Mouse (Mus musculus) large intestine, adult 2 months (tissue): ENCODE results near the gene Dand5. TPM values are rescaled to one million over a fixed set of nuclear protein-coding genes. Genes with fewer than 3 reads are reported as not detected.
"Not testable (repeated sequence)": the region's sequence is repeated elsewhere in the genome, so short reads cannot be mapped to it uniquely, and the experiment has no call there.

ENCODE experiments used
- DNase-seq: peaks from one replicate; pipeline ENCODE4 v3.0.0-alpha.2; 2012; ENCODE audit warnings: low read depth, low spot score
- WGBS: fragments of 180-500 bp; shearing (Covaris S2); methylation state at CpG from one replicate; pipeline ENCODE4 v1.1.7; 2018; 5-methylcytosine and 5-hydroxymethylcytosine counted together
- polyA plus RNA-seq: library from polyadenylated mRNA; depleted of rRNA; stranded (reverse); fragments of >200 nt; gene quantifications from 2 replicates; pipeline ENCODE4 v1.2.3, GENCODE M21; 2012

Gene Dand5
- polyA plus RNA-seq, 1 experiment, result 3.0 TPM

- 58% methylated on average over 10 of the region's 10 CpGs for WGBS
- DNase-seq, result no peak
These were observed 12.5 kb upstream of the Dand5 start for GRCm38 (mm10) chr8:84834866-84835855.

- 80% methylated on average over 19 of the region's 19 CpGs for WGBS
- no peak for DNase-seq
These were observed 11.6 kb upstream of the Dand5 start for GRCm38 (mm10) chr8:84834002-84834865.

DNA sequence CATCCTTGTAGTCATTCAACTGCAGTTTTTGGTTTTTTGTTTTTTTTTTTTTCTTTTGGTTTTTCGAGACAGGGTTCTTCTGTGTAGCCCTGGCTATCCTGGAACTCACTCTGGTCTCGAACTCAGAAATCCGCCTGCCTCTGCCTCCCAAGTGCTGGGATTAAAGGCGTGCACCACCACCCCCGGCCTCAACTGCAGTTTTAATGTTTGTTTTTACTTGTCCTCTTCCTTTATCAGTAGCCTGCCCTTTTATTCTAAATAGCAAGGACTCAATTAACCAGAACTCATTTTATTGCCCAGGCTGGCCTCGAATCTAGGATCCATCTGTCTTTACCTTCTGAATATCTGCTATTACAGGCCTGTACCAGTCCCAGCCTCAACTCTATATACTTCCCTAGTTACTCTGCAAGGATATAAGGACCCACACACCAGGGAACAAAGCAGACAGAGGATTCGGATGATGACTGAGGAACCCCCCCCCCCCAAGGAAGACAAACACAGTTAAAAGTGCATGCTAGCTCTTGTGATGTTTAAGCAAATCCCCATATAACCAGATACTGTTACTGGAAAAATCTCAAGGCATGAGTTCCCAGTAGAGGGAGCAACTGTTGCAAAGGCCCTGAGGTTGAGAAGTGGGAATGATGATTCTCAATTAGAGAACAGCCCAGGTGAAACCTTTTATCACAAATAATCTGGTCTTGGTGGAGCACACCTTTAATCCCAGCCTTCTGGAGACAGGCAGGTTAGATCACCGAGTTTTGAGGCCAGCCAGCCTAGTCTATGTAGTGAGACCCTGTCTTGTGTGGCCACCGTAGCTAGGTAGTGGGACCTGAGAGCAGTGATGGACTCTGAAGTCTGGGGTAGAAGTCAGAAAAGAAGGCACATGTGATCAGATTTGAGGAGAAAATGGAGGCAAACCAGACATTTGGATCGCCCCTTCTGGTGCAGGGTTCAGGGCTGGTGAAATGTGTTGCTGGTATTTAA, 10.4 kb upstream of the Dand5 start:
- WGBS, result 32% methylated on average over 10 of the region's 10 CpGs
- no peak for DNase-seq

- WGBS, result under 1% methylated on average over 59 of the region's 59 CpGs
These were observed 9.6 kb upstream of the Dand5 start for GRCm38 (mm10) chr8:84832034-84832717.

DNA sequence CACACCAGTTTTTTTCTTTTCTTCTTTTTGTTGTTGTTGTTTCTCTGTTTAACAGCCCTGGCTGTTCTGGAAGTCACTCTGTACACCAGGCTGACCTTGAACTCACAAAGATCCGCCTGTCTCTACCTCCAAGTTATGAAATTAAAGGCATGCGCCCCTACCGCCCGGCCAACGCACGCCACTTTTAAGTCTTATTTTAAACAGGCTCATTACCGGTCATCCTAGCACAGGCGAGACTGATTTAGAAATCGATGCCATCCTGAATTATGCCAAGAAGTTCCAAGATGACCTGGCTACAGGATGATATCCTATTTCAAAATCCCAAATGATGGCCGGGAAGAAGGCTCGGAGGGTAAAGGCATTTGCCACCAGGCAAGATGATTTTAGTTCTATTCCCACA, 8.9 kb upstream of the Dand5 start, which contains the start of gene Gadd45gip1:
TSS of gene Gadd45gip1 (plus strand) at position 33 of the 400 bp plus-strand sequence.
- 45% methylated on average over 11 of the region's 11 CpGs for WGBS
- DNase-seq, result no peak

More at GRCm38 (mm10) chr8:84832034-84832717, 9.6 kb upstream of the Dand5 start:
- DNase-seq, result no peak

GRCm38 (mm10) chr8:84826518-84826917, 3.9 kb upstream of the Dand5 start:
- 74% methylated on average over 2 of the region's 2 CpGs for WGBS
- DNase-seq, result not testable (repeated sequence)

GRCm38 (mm10) chr8:84825636-84826035, 3.0 kb upstream of the Dand5 start:
- DNase-seq, result no peak
- 57% methylated on average over 4 of the region's 4 CpGs for WGBS

DNA sequence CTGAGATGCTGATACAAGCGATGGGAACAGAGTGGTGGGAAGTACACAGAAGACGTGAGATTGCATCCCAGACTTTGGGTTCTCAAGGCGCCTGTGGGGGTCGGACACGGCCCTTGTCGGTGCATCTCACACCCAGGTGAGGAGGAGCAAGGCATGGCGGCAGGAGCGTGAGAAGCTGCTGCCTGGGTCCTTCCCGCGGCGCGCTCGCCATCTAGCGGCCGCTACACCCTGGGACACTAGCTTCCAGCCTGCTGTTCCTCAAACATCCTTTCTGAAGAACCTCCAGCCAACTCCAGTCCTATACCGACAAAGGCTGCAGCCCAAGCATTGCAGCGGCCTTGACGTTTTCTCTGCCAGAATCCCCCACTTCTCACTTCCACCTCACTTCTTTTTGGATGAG, 1.0 kb upstream of the Dand5 start:
- DNase-seq, result no peak
- WGBS, result 2% methylated on average over 18 of the region's 18 CpGs

DNA sequence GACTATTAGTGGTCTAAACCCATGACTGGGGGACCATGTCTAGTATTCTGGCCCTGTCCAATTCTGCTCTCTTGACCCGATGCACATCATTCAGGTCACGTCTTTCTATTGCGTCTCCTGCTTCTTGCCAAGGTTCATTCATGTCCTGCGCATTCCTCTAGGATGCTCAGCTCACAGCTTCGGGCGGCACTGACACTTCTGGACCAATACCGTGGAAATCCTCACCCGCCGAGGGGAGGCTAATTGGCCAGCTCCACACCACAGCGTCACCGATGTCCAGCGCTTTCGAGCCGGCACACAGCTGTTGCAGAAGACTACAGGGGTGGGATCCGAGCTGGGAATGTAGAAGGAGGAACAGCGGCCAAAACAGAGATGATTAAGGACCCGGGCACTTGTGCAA, 6.5 kb downstream of the Dand5 start:
- DNase-seq, result no peak
- 77% methylated on average over 17 of the region's 17 CpGs for WGBS

DNA sequence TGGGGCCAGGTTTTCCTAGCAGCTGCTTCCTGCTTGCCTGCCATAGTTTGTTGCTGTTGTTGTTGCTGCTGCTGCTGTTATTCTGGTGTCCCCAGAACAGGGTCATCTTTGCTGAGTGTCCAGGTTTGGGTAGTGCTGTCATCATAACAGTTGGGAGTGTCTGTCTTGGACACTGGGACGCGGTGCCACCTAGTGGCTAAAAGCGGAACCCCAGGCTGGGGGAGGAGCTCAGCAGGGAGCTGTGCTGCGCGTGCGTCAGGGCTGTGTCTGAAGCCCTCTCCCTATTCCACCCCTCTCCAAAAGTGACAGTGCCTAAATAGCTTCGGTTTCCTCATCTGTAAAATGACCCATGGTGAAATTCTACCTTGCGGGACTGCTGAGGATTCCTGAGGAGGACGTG, 7.1 kb downstream of the Dand5 start:
- no peak for DNase-seq
- WGBS, result 8% methylated on average over 9 of the region's 9 CpGs

DNA sequence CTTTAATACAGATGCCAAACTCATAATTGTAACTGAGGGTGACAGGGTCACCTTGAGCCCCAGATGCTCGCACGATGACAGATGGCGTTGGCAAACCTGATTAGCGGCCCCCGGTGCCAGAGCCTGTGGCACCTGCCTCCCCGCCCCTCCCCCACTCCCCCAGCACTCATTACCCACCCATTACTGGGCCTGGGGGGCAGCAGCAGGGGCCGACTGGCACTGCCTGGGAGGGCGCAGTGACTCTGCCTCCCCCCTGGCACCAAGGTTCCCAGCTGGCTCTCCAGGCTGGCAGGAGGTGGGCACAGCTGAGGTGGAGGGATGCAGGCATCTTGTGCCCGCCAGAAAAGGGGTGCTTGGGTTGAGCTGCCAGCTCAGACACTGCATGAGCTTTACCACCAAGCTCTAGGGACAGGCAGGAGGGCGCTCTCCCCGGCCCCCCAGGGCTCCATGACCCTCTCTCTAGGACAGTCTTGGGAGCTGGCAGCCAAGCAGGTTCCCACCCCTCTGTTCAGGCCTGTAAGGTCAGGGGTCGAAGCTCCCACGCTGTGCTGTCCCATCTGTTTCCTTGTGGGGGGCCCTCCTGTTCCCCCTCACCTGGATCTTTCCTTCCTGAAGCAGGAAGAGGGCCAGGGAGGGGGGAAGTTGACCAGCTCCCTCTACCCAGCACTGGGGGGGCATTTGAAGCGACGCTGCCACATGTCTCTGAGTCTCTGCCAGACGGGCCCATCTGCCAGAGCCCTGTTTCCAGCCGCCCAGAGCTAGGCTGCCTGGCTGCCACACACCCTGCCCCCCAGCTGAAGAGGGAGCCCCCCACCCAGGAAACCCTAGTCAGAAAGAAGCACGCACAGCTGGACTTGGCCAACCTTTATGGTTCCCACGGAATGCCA, 7.8 kb downstream of the Dand5 start:
- 44% methylated on average over 19 of the region's 19 CpGs for WGBS
- no peak for DNase-seq

DNA sequence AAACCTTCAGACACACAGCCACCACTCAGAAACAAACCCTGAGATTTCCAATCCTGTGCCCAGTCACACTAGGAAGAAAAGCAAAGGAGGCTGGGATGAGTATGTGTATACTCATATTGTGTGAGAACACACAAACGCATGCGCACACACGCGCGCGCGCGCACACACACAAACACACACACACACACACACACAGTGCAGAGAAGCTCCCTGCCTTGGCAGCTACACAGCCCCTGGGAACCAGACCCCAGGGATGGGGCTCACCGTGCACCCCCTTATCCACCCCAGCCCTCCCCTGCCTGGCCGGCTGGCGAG, 8.4 kb downstream of the Dand5 start:
- no peak for DNase-seq
- WGBS, result 80% methylated on average over 11 of the region's 11 CpGs

DNA sequence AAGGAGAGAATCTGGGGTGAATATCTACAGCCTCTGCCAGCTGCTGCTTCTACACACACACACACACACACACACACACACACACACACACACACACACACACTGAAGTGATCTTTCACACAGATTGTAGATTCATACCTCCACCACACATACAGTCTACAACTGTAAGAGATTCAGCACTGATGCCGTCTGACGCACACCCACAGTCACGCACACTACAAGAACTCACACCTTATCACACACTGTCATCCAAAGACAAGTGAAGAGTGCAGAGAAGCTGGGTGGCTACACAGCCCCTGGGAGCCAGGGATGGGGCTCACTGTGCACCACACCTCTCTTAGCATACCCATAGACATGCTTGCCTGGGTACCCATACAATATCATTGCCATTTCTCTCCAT, 8.8 kb downstream of the Dand5 start:
- WGBS, result 63% methylated on average over 3 of the region's 3 CpGs
- DNase-seq, result no peak

DNA sequence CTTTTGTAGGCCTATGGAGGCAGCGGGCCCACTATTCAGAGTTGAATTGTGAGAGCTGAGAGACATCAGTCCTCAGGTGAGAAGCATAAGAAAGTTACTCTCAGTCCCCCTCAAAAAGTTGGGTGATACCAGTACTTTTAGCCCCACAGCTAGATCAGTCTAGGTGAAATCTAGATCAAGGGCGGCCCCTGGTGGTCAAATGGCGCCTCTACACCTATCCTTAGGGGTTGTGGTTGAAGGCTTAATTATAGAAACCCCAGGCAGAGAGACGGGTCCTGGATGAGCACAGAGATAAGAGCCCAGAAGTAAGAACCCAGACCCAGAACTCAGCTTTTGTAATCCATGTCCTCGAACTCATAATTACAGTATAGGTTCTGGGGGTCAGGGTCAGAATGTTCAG, 9.6 kb downstream of the Dand5 start:
- no peak for DNase-seq
- 4% methylated on average over 5 of the region's 5 CpGs for WGBS

- DNase-seq, result no peak
- 25% methylated on average over 10 of the region's 10 CpGs for WGBS
These were observed 11.3 kb downstream of the Dand5 start for GRCm38 (mm10) chr8:84811303-84811702.

- no peak for DNase-seq
- WGBS, result 2% methylated on average over 32 of the region's 32 CpGs
These were observed 11.7 kb downstream of the Dand5 start for GRCm38 (mm10) chr8:84810896-84811295.

GRCm38 (mm10) chr8:84809941-84810280, 12.7 kb downstream of the Dand5 start:
- no peak for DNase-seq
- 82% methylated on average over 5 of the region's 5 CpGs for WGBS
